Mouse (Mus musculus): ENCODE results near the gene Chst12. TPM values are rescaled to one million over a fixed set of nuclear protein-coding genes. Genes with fewer than 3 reads are reported as not detected.

Chst12 gene
- polyA plus RNA-seq, 1 experiment = 60.5 TPM

- no peak for TF ChIP-seq CTCF (IDR thresholded peaks at IDR 0.05; ENCODE audit: insufficient read depth, low read length)
- no peak for TF ChIP-seq POLR2A (IDR thresholded peaks at IDR 0.05; ENCODE audit: borderline replicate concordance, extremely low read depth, low read depth, low read length)
- Histone ChIP-seq H3K4me3 (replicated peaks; ENCODE audit: extremely low read depth, low read depth, low read length) (no peak overlapping the region), H3K4me1 (ENCODE audit: control insufficient read depth, insufficient read depth, low read length) (peaks cover 17% of the 10 kb centered on the region)
- no peak for DNase-seq
- WGBS = 26% methylated on average over 7 of the region's 7 CpGs
Observed at GRCm38 (mm10) chr5:140514799-140515486, 9.6 kb downstream of the Chst12 start.

- 81% methylated on average over 21 of the region's 21 CpGs for WGBS
- DNase-seq = no peak
- TF ChIP-seq CTCF (IDR thresholded peaks at IDR 0.05; ENCODE audit: insufficient read depth, low read length) (no peak), POLR2A (IDR thresholded peaks at IDR 0.05; ENCODE audit: borderline replicate concordance, extremely low read depth, low read depth, low read length) (no peak)
- Histone ChIP-seq H3K4me1 (ENCODE audit: control insufficient read depth, insufficient read depth, low read length) (peaks cover 11% of the 10 kb centered on the region), H3K4me3 (replicated peaks; ENCODE audit: extremely low read depth, low read depth, low read length) (no peak overlapping the region)
Observed at GRCm38 (mm10) chr5:140517159-140517920, 12.0 kb downstream of the Chst12 start.

- 62% methylated on average over 4 of the region's 4 CpGs for WGBS
- DNase-seq = no peak
Observed at GRCm38 (mm10) chr5:140517921-140518230, 12.5 kb downstream of the Chst12 start.

GRCm38 (mm10) chr5:140521196-140521595 is 15.8 kb downstream of the Chst12 start:
- 89% methylated on average over 1 of the region's 1 CpGs for WGBS
- H3K4me3 ChIP-seq (replicated peaks; ENCODE audit: extremely low read depth, low read depth, low read length) = no peak overlapping the region
- TF ChIP-seq POLR2A (IDR thresholded peaks at IDR 0.05; ENCODE audit: borderline replicate concordance, extremely low read depth, low read depth, low read length) (no peak), CTCF (IDR thresholded peaks at IDR 0.05; ENCODE audit: insufficient read depth, low read length) (no peak)
- DNase-seq = no peak
- H3K4me1 ChIP-seq (ENCODE audit: control insufficient read depth, insufficient read depth, low read length) = peaks cover 3% of the 10 kb centered on the region; the same call in 1 of the 2 replicates

More at GRCm38 (mm10) chr5:140517921-140518230, 12.5 kb downstream of the Chst12 start:
- H3K4me3 ChIP-seq (replicated peaks; ENCODE audit: extremely low read depth, low read depth, low read length) = no peak overlapping the region
- peaks cover 11% of the 10 kb centered on the region for H3K4me1 ChIP-seq (ENCODE audit: control insufficient read depth, insufficient read depth, low read length)
- TF ChIP-seq POLR2A (IDR thresholded peaks at IDR 0.05; ENCODE audit: borderline replicate concordance, extremely low read depth, low read depth, low read length) = no peak
- no peak for TF ChIP-seq CTCF (IDR thresholded peaks at IDR 0.05; ENCODE audit: insufficient read depth, low read length)

- DNase-seq = no peak
- no peaks in the 10 kb centered on the region for H3K4me1 ChIP-seq (ENCODE audit: control insufficient read depth, insufficient read depth, low read length)
- H3K4me3 ChIP-seq (replicated peaks; ENCODE audit: extremely low read depth, low read depth, low read length) = no peak overlapping the region
- TF ChIP-seq CTCF (IDR thresholded peaks at IDR 0.05; ENCODE audit: insufficient read depth, low read length) = no peak
- no peak for TF ChIP-seq POLR2A (IDR thresholded peaks at IDR 0.05; ENCODE audit: borderline replicate concordance, extremely low read depth, low read depth, low read length)
- WGBS = 97% methylated on average over 2 of the region's 2 CpGs
Observed at GRCm38 (mm10) chr5:140526754-140527153, 21.4 kb downstream of the Chst12 start.

GRCm38 (mm10) chr5:140538111-140538683 is 32.8 kb downstream of the Chst12 start:
- DNase-seq = no peak
- 78% methylated on average over 13 of the region's 13 CpGs for WGBS
- TF ChIP-seq CTCF (IDR thresholded peaks at IDR 0.05; ENCODE audit: insufficient read depth, low read length) (no peak), POLR2A (IDR thresholded peaks at IDR 0.05; ENCODE audit: borderline replicate concordance, extremely low read depth, low read depth, low read length) (no peak)
- H3K4me3 ChIP-seq (replicated peaks; ENCODE audit: extremely low read depth, low read depth, low read length) = no peak overlapping the region
- peaks cover 7% of the 10 kb centered on the region for H3K4me1 ChIP-seq (ENCODE audit: control insufficient read depth, insufficient read depth, low read length)

- DNase-seq = peak; percentile 84
- peak; percentile 96 for TF ChIP-seq CTCF (IDR thresholded peaks at IDR 0.05; ENCODE audit: insufficient read depth, low read length)
- TF ChIP-seq POLR2A (IDR thresholded peaks at IDR 0.05; ENCODE audit: borderline replicate concordance, extremely low read depth, low read depth, low read length) = no peak
- Histone ChIP-seq H3K4me3 (replicated peaks; ENCODE audit: extremely low read depth, low read depth, low read length) (no peak overlapping the region), H3K4me1 (ENCODE audit: control insufficient read depth, insufficient read depth, low read length) (peaks cover 7% of the 10 kb centered on the region)
- WGBS = 12% methylated on average over 8 of the region's 8 CpGs
Observed at GRCm38 (mm10) chr5:140540106-140540505, 34.8 kb downstream of the Chst12 start.

GRCm38 (mm10) chr5:140542811-140543575 is 37.6 kb downstream of the Chst12 start:
- Histone ChIP-seq H3K4me3 (replicated peaks; ENCODE audit: extremely low read depth, low read depth, low read length) (no peak overlapping the region), H3K4me1 (ENCODE audit: control insufficient read depth, insufficient read depth, low read length) (no peaks in the 10 kb centered on the region)
- DNase-seq = no peak
- WGBS = 56% methylated on average over 9 of the region's 9 CpGs
- TF ChIP-seq CTCF (IDR thresholded peaks at IDR 0.05; ENCODE audit: insufficient read depth, low read length) (no peak), POLR2A (IDR thresholded peaks at IDR 0.05; ENCODE audit: borderline replicate concordance, extremely low read depth, low read depth, low read length) (no peak)

GRCm38 (mm10) chr5:140545651-140546050 is 40.3 kb downstream of the Chst12 start:
- 0 out of 2 replicates have a peak, but pooled peaks cover 2% of the 10 kb centered on the region for H3K4me1 ChIP-seq (ENCODE audit: control insufficient read depth, insufficient read depth, low read length)
- H3K4me3 ChIP-seq (replicated peaks; ENCODE audit: extremely low read depth, low read depth, low read length) = no peak overlapping the region
- TF ChIP-seq POLR2A (IDR thresholded peaks at IDR 0.05; ENCODE audit: borderline replicate concordance, extremely low read depth, low read depth, low read length) (no peak), CTCF (IDR thresholded peaks at IDR 0.05; ENCODE audit: insufficient read depth, low read length) (no peak)
- DNase-seq = no peak
- WGBS = 54% methylated on average over 6 of the region's 6 CpGs
